Mouse (Mus musculus) layer of hippocampus, postnatal 36 days (tissue): ENCODE data around the gene Olfr1351. TPM values are rescaled to one million over a fixed set of nuclear protein-coding genes. Genes with fewer than 3 reads are reported as not detected.
"Not testable (repeated sequence)": the region's sequence is repeated elsewhere in the genome, so short reads cannot be mapped to it uniquely, and the experiment has no call there.

Experiments used
- DNase-seq, 2 experiments: peaks; one replicate each; pipeline ENCODE4 v3.0.0; 2022
- total RNA-seq, 2 experiments: library from RNA; stranded (reverse); gene quantifications; 2 replicates each; pipeline ENCODE4 v1.2.3; 2021

The Olfr1351 gene
- total RNA-seq = not detected

DNA sequence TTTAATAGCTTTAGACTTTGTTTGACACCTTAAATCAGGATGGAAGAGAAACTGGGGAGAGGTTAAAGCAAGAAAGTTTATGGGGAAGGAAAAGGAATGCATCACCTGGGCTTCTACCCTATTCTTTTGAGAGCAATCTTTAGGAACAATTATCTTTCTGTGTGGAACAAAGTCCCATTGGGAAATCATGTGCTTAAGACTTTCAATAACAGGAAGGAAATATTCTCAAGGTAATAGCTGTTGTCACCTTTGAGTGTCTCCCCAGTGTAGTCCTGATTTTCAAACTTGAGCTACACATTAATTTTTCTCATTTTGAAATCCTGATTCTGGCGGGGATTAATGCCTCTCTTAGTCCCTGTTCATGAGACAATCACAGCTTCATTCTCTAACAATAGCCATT, at the start of gene Olfr1351:
Olfr1351 (plus strand) TSS at position 301 of the 400 bp plus-strand sequence.
- DNase-seq = no peak

- DNase-seq = not testable (repeated sequence)
These were observed 49.3 kb upstream of the Olfr1351 start, which contains the start of gene Olfr1353 for GRCm38 (mm10) chr10:78963009-78963408. Gene Olfr1353 (plus strand): TSS chr10:78963309.

DNA sequence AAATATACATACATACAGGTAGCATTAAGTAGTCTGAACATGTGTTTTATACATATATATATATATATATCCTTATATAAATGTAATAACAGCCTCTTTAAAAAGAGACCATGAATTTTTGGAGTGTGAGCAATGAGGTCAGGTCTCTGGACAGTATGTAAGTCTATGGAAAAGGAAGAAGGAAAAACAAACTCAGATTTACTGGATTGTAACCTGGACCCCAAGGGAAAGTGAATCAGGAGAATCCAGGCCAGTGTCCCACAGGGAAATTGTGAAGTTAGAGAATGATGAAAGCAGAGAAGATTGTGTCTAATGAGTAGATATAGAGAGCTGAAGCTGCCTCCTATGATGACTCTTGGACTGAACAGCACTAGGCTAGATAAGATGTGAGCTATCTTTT, 31.5 kb upstream of the Olfr1351 start, which contains the start of gene Olfr1352:
Olfr1352 (plus strand) TSS at position 301 of the 400 bp plus-strand sequence.
- DNase-seq = no peak

- no peak for DNase-seq
These were observed 16.2 kb downstream of the Olfr1351 start, which contains the start of gene Olfr57 for GRCm38 (mm10) chr10:79028441-79028840. Gene Olfr57 (plus strand): TSS chr10:79028741.

DNA sequence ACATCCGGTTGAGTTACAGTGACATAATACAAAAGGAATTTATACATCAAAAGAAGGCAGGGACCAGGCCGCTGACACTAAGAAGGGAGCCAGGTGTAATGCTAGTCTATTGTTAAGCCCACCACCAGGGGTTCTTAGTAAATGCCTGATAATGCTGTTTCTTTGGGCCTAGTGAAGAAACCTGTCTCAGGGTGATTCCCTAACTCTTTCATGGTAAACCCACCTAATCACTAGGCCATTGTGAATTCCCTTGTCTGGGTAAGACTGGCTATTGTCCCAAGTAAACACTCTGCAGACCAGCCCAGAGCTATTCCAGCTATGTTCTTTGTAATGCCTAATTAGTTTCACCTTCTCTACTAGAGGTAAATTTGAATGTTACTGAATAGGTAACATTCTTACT, 30.2 kb downstream of the Olfr1351 start:
- DNase-seq = not testable (repeated sequence)

- not testable (repeated sequence) for DNase-seq
These were observed 45.1 kb downstream of the Olfr1351 start for GRCm38 (mm10) chr10:79057370-79057769.

Other genes starting within 250 kb of the Olfr1351 start
- 10 to 100 TPM in 1 of 2 experiments, 1 to 10 TPM in 1; 9.7 to 11.5 TPM for gene Slc1a6, start 232.0 kb upstream of the Olfr1351 start, total RNA-seq
- gene Olfr1356, start 160.3 kb upstream of the Olfr1351 start, total RNA-seq = not detected
- not detected for gene Olfr1355, start 136.9 kb upstream of the Olfr1351 start, total RNA-seq
- gene Olfr1354, start 99.3 kb upstream of the Olfr1351 start, total RNA-seq = not detected
- not detected for gene Olfr8, start 61.8 kb upstream of the Olfr1351 start, total RNA-seq
- not detected for gene Olfr1353, start 49.2 kb upstream of the Olfr1351 start, total RNA-seq
- gene Olfr1352, start 31.4 kb upstream of the Olfr1351 start, total RNA-seq = not detected
- not detected for gene Olfr57, start 16.3 kb downstream of the Olfr1351 start, total RNA-seq
- 10 to 100 TPM; 24.3 to 26.7 TPM for gene 2610008E11Rik, start 85.1 kb downstream of the Olfr1351 start, total RNA-seq
- not detected for gene Vmn2r80, start 136.3 kb downstream of the Olfr1351 start, total RNA-seq
- not detected for gene Vmn2r81, start 235.2 kb downstream of the Olfr1351 start, total RNA-seq